Mouse (Mus musculus) bone marrow, adult 2 months (tissue): Measurements from ENCODE around the gene Msrb3. TPM values are rescaled to one million over a fixed set of nuclear protein-coding genes. Genes with fewer than 3 reads are reported as not detected.

Experiments
- H3K27ac ChIP-seq: fragments of 200-500 bp; 2 replicates; pipeline ENCODE4 v1.5.1; 2012; ENCODE audit warnings: low read depth, mild to moderate bottlenecking, control low read depth, inconsistent platforms, low read length; ENCODE audit not compliant: control insufficient read depth, poor library complexity, insufficient read depth
- H3K4me1 ChIP-seq: fragments of 200-500 bp; 2 replicates; pipeline ENCODE4 v1.6.1; 2011; ENCODE audit warnings: low read length; ENCODE audit not compliant: control insufficient read depth, insufficient read depth
- H3K4me3 ChIP-seq: fragments of 200-500 bp; replicated peaks from 2 replicates; pipeline ENCODE3; 2011; ENCODE audit warnings: mild to moderate bottlenecking, low read depth, low read length, control low read depth; ENCODE audit not compliant: control insufficient read depth
- CTCF ChIP-seq: fragments of 200-500 bp; IDR thresholded peaks from 2 replicates; pipeline ENCODE4 v1.5.1; 2011; ENCODE audit warnings: low read length, control low read depth; ENCODE audit not compliant: control insufficient read depth, insufficient read depth
- POLR2A ChIP-seq: fragments of 200-500 bp; IDR thresholded peaks from 2 replicates; pipeline ENCODE4 v1.6.1; 2011; ENCODE audit warnings: low read depth, mild to moderate bottlenecking, control low read depth, low read length, borderline replicate concordance; ENCODE audit not compliant: control insufficient read depth
- WGBS: fragments of 180-500 bp; shearing (Covaris S2); methylation state at CpG from one replicate; pipeline ENCODE4 v1.1.7; 2018; 5-methylcytosine and 5-hydroxymethylcytosine counted together
- polyA plus RNA-seq: library from polyadenylated mRNA; stranded (reverse); fragments of >200 nt; gene quantifications from 2 replicates; pipeline ENCODE4 v1.2.4, GENCODE M21; 2011; ENCODE audit warnings: low replicate concordance; ENCODE audit not compliant: missing spikeins, insufficient read depth, insufficient read length

Msrb3 gene
- polyA plus RNA-seq, result 1.8 and 3.7 TPM in 2 replicates

DNA sequence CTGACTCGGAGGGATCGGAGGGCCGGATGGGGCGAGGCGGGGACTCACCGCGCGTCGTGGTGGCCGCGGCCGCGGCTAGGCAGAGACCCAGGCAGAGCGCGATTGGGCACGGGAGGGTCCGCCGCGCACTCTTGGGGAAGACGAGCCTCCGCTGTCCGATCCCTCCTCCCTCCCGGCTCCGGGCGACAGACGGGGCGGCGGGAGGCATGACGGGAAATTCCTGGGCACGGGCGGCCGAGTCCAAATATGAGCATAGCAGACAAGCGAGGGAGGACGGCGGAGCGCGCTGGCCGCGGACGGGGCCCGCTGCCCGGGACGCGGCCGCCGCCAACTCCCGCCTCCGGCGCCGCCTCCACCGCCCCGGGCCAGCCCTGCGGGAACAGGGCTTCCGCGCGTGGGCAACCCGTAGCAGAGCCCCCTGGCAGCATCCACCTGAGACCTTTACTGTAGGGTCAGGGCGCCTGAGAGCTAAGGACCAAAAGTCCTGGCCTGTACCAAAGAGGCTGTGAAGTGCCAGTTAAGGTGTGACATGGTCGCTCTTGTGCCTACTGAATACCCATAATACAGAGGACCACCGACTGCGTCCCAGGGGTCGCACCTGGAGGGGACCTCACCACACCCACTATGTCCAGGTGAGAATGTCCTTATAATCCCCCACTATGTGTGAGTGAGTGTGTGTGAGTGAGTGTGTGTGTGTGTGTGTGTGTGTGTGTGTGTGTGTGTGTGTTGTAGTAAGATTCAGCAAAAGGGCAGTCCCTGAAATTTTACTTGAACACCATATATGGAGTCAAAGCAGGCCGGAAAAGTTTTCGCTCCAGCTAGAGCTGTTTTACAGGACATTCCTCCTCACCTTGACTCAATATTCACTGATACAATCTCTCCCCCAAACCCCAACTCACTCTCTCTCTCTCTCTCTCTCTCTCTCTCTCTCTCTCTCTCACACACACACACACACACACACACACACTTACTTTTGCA, at the start of gene Msrb3:
Gene Msrb3, minus strand, starts transcription at position 317 of the 978 bp plus-strand sequence.
- H3K4me1 ChIP-seq, result no peaks in the 10 kb centered on the region; the same call in 1 of the 2 replicates
- TF ChIP-seq POLR2A, result no peak
- no peak for TF ChIP-seq CTCF
- 3% methylated on average over 63 of the region's 64 CpGs for WGBS
- H3K27ac ChIP-seq, result no peak within 1 kb of the TSS; the same call in 1 of the 2 replicates
- no peak within 1 kb of the TSS for H3K4me3 ChIP-seq

DNA sequence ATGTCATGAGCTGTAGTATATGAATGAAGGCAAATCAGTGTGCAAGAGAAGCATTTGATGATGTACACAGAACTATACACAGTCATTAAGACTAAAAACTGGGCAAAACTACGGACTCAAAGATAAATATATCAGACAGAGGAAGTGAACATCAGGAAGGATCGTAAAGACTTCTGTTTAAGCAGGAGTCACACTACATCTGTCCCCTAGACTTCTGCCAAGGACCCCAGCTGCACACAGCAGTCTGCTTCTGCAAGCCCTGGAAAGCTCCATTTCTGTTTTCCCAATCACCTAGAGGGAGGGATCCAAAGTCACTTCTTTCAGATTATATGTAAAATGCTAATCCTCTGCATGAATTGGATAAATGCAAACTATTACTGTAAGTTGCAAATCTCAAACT, 49.6 kb upstream of the Msrb3 start:
- 58% methylated on average over 2 of the region's 2 CpGs for WGBS

DNA sequence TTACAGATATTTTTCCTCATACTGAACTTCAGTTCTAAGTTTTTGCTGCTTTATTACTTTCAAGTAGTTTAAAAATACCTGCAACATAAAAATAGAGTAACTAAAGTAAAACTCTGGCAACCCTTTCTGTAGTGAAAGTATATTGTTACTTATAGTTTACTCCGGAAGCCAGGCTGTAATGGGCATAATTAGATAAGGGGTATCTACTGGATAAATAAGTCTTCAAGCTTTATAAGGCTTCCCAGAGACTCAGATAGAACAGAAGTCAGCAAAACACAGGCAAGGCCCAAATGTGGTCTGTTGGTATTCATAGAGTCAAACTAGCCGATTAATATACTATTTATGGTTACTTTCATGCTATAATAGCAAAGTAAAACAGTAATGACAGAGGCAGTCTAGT, 48.9 kb upstream of the Msrb3 start:
- no peaks in the 10 kb centered on the region for H3K4me1 ChIP-seq
- no peak overlapping the region for H3K27ac ChIP-seq
- no peak overlapping the region for H3K4me3 ChIP-seq
- TF ChIP-seq POLR2A (no peak), CTCF (no peak)
- 65% methylated on average over 2 of the region's 2 CpGs for WGBS

More for the DNA sequence above, 49.6 kb upstream of the Msrb3 start:
- no peak for TF ChIP-seq POLR2A
- no peak for TF ChIP-seq CTCF
- Histone ChIP-seq H3K4me1 (no peaks in the 10 kb centered on the region), H3K4me3 (no peak overlapping the region), H3K27ac (no peak overlapping the region)

DNA sequence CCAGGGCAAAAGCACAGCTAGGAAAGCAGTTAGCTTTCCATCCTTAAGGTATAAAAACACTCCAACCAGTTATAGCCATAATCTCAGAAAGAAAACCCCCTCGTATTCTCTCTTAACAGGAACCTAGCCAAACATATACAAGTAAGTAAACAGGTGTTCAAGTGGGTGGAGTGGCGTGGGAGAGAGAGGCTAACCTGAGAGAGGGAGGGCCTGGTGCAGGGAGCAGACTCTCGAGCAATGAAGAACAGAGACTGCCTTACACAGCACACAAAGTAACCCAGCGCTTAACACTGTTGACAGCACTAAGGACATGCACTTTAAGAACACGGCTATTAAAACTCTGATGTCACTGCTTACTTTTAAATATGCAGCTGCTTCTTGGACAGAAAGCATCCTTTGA, 47.9 kb upstream of the Msrb3 start:
- Histone ChIP-seq H3K4me1 (no peaks in the 10 kb centered on the region), H3K4me3 (no peak overlapping the region), H3K27ac (no peak overlapping the region)
- 90% methylated on average over 5 of the region's 5 CpGs for WGBS
- no peak for TF ChIP-seq POLR2A
- no peak for TF ChIP-seq CTCF

DNA sequence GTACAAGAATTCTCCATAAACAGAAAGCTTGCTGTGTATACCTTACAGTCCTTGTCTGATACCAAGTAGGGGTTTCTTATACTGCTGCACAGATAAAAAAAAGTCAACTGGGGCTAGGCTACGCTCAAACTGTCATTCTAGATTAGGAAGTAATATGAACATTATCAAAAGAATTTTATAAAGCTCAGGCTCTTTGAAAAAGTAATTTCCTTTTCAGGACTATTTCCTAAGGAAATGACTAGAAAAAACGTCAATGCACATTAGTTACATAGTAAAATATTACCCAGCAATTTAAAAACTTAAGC, 40.0 kb upstream of the Msrb3 start:
- 46% methylated on average over 2 of the region's 2 CpGs for WGBS

DNA sequence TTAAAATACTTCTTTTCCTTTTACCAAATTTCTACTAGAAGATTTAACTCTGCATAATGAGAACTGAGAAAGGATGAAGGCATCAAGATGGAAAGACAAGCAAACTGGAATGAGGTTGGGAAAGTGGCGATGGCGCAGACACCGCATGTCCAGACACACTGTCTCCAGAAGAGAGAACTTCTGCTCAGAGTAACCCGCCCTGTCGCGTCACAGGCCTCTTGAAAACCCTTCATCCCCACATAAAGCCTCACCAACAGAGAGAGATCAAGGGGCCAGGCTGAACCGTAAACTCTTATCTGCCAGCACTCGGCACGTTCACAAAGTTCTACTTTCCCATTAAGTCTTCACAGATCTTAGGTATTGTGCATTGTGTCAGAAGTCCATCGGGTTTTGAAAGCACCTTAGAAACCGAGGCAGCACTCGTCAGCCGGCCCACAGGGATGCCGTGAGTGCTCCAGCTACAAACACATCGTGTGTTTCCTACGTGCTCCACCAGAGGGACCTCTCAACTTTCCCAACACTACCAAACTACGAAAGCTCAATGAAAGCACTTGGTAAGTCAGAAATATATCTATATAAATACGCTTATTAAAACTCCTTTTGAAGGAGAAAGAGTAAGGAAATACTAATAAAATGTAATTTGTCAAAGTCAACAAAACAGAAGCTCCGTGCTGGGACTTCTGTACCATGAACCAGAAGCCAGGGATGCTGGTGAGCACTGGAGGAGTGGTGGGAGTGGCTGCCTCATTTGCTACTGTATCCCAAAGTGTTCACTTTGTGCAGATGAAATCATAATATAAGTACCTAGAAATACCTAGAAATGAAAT, 39.4 kb upstream of the Msrb3 start:
- H3K4me3 ChIP-seq, result no peak overlapping the region
- WGBS, result 48% methylated on average over 19 of the region's 19 CpGs
- TF ChIP-seq CTCF (peak; percentile 21; the same call in 1 of the 2 replicates), POLR2A (no peak)
- H3K4me1 ChIP-seq, result no peaks in the 10 kb centered on the region
- H3K27ac ChIP-seq, result no peak overlapping the region

More for the DNA sequence above, 40.0 kb upstream of the Msrb3 start:
- Histone ChIP-seq H3K27ac (no peak overlapping the region), H3K4me3 (no peak overlapping the region), H3K4me1 (no peaks in the 10 kb centered on the region)
- TF ChIP-seq CTCF (no peak), POLR2A (no peak)

DNA sequence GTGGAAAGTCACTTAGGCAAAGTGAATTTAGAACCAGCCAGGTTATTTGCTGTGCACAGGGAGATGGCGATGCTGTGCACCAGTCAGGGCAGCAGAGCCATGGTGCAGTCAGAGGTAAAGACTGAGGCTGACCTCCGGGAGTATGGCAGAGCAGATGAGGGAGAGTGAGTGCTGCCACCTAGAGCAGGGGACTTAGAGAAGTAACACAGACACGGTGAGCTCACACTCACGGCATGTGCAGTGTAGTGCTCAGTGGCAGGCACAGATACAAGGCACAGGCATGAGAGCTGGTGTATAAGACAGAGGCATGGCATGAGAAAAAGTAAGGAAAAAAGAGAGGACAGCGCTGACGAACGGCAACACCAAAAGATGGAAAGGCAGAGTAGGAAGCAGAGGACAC, 30.6 kb upstream of the Msrb3 start:
- TF ChIP-seq CTCF (no peak), POLR2A (no peak)
- WGBS, result 83% methylated on average over 7 of the region's 7 CpGs
- no peak overlapping the region for H3K4me3 ChIP-seq
- H3K4me1 ChIP-seq, result no peaks in the 10 kb centered on the region
- no peak overlapping the region for H3K27ac ChIP-seq

DNA sequence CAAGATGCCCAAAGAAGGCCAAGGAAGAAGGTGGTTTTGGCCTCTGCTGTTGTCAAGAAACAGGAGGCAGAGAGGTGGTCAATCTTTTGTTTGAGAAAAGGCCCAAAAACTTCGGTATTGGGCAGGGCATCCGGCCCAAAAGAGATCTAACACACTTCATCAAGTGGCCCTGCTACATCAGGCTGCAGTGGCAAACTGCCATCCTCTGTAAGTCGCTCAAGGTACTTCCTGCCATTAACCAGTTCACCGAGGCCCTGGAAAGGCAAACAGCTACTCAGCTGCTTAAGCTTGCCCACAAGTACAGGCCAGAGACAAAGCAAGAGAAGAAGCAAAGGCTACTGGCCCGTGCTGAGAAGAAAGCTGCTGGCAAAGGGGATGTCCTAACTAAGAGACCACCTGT, 29.3 kb upstream of the Msrb3 start:
- H3K27ac ChIP-seq, result no peak overlapping the region
- H3K4me3 ChIP-seq, result no peak overlapping the region
- no peaks in the 10 kb centered on the region for H3K4me1 ChIP-seq
- TF ChIP-seq POLR2A, result no peak
- TF ChIP-seq CTCF, result no peak
- WGBS, result 20% methylated on average over 5 of the region's 5 CpGs
